Mouse (Mus musculus): ENCODE measurements around the gene Dpf3.

Gene Dpf3

DNA sequence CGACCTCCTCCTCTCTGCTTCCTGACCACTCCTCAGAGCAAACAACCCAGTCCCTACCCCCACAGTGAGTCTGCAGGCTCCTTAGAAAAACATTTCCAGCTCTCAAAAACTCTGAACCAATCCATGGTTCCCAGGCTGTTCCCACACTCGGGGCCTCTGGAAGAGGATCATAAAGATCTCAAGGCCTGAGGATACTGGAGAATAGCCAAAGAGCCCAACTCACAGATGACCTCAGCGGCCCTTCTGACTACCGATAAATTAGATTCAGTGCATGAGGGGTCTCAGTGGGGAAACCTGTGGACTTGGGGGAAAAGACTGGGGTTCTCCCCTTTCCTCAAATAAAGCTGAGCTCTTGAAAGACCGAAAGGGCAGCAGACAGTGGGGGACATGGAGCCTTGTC, 277.2 kb downstream of the Dpf3 start:
- DNase-seq = no peak

DNA sequence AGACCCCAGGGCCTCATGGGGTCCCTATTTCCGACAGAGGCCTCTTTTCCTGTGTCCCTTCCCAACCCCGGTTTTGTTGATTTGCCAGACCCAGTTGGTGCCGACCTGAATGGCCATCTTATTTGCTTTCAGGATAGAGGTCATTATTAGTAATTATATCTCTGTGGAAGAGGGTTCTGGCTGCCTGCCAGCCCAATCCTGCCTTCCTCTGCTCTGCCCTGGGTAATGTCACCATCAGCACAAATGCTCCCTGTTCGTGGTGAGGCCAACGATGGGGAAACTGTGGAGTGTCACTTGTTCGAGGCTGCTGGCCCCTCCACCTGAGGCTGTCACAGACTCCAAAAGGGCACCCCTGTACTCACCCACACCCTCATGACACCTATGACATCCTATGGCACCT, 278.1 kb downstream of the Dpf3 start:
- DNase-seq = peak; percentile 66 to 73

DNA sequence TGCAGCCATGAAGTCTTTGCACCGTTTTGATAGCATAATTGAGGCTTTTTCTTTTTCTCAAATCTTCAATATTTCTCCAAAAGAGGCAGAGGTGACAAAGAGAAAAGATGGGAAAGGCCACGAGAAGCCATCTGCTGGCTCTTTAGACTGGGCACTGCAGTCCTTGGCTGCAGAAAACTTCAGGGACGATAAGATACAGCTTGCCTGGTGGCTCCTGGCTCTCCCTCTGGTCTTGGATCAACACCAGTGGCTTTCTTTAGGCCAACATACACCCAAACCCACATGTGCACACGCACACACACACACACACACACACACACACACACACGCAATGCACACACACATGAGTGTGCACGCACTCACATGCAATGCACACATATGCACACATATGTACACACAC, 278.7 kb downstream of the Dpf3 start:
- peak; percentile 45 to 50 for DNase-seq

DNA sequence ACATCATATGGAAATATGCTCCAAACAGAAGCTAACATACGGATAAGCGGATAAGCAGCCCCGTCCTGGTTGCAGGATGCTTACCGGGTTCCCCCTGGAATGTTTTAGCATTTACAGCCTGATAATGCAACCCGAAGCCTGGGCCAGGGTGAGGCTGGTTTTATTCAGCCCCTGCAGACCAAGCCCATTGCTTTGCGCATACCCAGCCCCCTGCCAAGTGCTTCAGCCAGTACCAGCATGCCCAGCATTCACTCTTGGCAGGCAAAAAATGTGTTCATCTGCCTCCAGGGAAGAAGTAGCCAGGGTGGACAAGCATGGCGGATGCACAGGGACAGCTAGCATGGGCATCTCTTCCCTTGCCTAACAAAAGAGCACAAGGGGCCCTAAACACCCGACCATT, 279.5 kb downstream of the Dpf3 start:
- peak; percentile 88 for DNase-seq

DNA sequence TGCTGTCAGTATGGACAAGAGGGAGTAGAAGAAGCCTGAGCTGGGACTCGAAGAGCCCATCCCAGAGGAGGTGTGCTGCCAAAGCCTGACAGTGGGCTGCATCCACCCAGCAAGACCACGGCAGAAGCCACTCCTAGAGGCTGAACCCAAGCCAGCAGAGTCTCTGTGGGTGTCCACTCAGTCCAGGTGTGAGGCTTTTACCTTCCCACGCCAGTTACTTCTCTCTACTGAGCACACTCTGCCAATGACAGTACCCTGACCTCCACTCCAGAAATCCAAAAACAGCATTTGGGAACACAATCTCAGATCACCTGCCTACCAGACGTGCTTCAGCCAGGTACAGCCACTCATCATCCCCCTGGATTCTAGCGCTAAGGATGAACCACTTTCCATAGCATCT, 280.0 kb downstream of the Dpf3 start:
- DNase-seq = peak; percentile 65 to 71

DNA sequence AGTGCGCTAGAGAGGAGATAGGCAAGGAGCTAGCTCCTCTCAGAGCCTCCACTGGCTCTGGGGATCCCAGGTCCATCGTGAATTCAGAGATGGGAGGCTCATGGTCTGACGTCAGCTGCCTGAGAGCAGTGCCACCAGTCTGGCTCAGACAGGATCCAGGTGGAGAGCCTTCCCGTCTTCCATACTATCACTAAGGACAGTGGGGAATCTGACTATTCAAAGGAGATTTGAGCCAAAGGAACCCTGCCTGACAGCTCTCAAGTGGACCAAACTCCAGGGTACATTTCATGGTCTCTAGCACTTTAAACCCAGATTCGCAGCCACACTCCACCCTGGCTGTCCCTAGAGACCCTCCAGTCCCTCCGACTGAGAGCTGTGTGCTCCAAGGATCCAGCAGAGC, 280.6 kb downstream of the Dpf3 start:
- peak; percentile 42 to 55 for DNase-seq

DNA sequence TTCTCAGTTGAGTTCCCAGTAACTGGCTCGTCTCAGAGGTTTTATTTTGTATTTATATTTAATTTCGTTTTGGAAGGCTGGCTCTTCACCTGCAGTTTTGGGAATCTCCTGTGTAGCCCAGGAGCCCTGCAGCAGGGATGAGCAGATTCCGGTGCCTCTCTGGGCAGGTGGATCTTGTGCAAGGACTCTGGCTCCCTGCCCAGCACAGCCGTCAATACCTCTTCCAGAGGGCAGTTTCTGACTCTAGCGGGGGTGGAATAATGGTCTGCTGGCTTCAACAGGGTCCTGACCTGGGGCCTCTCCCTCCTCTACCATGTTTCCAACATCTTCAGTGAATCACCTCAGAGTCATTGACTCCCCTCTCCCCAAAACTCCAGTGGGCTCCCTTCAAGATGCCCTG, 283.2 kb downstream of the Dpf3 start:
- peak; percentile 80 to 89 for DNase-seq

DNA sequence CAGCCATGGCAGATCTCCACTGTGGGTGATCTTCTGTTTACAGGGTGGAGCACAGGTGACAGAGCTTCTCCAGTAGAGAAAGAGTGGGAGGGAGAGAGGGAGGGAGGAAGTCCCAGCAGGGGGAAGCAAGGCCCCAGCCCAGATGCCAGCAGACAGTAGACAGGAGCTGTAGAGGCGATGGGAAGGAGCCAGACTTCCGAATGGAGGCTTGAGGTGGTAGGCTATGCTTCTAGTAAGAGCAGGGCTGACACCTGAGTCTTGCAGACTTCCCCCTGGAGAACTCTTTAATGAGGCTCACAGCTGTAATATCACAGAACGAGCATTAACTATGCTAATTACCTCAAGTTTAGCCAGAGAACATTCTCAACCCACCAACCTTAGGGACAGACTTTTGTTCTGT, 285.8 kb downstream of the Dpf3 start:
- no peak for DNase-seq

DNA sequence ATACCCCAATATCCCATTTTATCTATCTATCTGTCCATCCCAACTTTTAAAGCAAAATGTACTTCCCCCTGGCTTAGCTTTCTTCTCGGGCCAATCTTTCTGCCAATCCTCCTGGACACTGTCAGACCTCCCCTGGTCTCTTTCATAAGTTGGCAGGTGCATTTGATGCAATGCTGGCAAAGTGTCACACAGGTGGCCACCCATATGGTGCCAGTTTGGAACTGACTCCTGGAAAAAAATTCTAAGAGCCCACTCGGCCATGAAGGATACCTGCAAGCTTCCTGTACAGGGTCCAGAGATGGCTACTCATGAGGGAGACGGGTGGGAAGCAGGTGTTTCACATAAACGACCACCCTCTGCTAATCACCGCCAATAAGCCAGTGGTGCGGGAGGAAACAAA, 307.0 kb downstream of the Dpf3 start:
- peak; percentile 94 to 96 for DNase-seq

DNA sequence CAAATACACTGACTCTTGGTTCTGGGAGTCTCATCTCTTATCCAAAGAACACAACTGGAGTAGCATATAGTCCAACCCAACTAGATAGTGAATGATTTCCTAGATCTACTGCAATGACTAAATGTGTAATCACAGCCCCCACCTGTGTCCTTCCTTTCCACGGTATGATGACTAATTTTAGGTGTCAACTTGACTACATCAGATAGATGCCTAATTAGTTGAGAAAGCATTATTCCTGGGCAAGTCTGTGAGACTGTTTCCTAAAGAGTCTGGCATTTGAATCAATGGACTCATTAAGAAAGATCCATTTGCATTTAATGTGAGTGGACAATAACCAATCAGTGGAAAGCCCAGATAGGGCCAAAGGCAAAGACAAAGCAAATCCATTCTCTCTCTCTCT, 307.7 kb downstream of the Dpf3 start:
- DNase-seq = no peak

DNA sequence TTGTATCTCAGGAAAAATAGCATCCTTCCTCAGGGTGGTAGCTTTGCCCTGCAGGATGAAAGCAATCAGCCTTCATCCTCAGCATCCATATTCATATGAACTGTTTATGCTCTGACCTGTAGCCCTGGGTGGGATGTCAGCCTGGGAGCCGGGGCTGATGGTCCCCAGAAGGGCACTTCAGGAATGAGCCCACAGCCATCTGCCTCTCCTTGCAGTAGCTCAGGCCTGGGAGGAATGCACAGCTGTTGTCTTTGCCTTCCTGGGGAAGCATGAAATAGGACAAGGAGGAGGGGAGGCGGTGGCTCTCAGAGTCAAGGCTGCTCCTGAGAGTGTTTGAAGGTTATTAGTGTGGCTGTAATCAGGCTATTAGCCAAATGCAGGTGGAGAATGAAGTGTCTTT, 308.7 kb downstream of the Dpf3 start:
- DNase-seq = peak in 1 of 2 experiments; percentile 53

DNA sequence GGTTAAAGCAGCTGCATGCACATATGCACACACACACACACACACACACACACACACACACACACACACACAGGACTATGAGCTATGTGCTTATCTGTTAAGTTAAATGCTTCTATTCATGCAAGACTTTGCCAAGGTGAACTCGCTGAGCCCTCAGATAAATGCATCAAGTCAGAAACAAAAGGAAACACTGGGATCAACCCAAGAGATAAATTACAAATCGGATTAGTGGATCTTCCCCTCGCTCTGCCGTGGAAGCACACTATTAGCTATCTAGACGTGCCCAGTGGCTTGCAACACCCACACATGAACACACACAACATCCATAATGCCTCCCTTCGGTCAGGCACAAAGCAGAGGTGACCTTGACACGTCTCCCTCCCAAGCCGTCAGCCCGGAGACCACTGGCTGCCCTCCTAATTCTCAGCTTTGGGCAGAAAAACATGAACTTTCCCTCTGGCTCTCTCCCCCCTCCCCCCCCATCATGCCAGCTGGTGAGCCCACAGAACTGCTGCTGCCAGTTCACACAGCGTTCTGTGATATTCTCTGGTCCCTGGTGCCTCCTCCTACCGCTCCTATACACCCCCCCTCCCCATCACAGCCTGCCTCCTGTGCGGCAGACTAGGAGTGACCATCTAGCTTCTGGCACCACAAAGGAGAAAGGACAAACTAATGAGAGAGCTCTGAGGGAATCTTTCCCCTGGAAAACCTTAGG, 317.9 kb downstream of the Dpf3 start:
- DNase-seq = peak in 1 of 2 experiments; percentile 53

DNA sequence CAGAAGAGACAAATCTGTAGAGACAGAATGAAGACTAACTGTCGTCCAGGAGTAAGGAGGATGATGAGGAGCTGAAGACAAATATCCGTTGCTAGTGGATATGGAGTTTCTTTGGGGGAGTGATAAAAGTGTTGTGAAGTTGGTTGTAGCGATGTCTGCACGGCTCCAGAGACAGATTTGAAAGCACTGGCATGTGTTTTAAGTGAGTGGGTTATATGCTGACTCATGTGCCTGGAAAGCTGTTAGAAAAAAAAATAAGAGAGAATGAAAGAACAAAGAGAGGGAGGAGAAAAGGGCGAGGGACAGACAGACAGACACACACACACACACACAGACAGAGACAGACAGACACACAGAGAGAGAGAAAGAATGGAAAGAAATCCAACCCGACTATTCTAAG, 319.2 kb downstream of the Dpf3 start:
- no peak for DNase-seq

DNA sequence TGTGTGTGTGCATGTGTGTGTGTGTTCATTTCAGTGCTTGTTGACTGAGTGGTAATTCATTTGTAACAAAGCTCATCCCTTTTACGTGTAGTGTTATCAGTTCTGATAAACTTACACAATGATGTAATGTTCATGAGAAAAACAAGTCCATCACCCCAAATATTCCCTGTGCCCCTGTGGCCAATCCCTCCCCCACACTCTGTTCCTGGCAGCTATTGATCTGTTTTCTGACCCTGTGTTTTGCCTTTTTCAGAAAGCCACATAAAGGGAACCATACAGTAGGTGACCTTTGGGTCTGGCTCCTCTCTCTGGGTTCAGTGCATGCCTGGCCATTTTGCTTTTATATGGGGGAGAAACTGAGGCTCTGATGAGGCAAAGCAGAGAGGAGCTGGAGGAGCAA, 322.5 kb downstream of the Dpf3 start:
- DNase-seq = no peak

Measured in cerebellum, postnatal 25 days (tissue).